Mouse (Mus musculus): ENCODE results near the gene Fv1.
A peak's percentile ranks its signal among the peaks of the same experiment; 100 is the strongest.
"Not testable (repeated sequence)": the region's sequence is repeated elsewhere in the genome, so short reads cannot be mapped to it uniquely, and the experiment has no call there.

The Fv1 gene

DNA sequence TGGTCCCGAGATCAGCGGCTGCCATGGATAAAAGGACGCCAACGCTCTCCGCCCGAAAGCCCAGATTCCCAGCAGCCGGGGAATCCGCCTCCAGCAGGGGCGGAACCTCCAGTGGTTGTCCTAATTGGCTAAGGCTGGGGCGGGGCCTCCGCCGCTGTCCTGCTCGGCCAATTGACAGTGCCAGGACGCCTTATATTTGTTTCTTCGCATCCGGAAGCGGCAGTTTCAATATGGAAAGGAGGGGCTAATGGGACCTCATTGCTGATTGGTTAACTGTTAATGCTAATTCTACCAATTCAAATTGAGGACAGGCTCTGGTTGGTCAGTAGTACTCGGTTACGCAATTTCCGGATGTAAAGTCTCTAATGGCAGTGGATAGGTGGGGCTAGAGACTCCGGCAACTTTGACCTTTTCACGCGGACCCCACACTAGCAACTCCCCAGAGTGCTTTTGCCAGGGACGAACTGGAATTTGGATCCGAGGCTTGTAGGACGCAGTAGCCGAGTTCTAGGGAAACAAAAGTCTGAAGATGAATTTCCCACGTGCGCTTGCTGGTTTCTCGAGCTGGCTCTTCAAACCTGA, at the start of gene Fv1, which contains the start of gene Miip:
Gene Fv1 (plus strand): TSS at position 530 of the 582 bp plus-strand sequence.
Gene Miip (minus strand): TSS at position 367 of the 582 bp plus-strand sequence.
- peak; percentile 98 for DNase-seq

DNA sequence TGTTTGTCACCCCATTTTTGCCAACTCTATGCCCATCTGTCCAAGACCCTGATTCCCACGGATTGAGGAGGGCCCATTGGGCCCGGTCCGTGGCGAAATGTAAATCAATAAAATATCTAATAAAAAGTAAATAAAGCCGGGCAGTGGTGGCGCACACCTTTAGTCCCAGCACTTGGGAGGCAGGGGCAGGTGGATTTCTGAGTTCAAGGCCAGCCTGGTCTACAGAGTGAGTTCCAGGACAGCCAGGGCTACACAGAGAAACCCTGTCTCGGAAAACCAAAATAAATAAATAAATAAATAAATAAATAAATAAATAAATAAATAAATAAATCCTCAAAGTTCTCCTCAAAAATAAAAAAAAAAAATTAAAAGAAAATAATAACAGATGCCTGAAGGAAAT, 49.1 kb upstream of the Fv1 start:
- not testable (repeated sequence) for DNase-seq

DNA sequence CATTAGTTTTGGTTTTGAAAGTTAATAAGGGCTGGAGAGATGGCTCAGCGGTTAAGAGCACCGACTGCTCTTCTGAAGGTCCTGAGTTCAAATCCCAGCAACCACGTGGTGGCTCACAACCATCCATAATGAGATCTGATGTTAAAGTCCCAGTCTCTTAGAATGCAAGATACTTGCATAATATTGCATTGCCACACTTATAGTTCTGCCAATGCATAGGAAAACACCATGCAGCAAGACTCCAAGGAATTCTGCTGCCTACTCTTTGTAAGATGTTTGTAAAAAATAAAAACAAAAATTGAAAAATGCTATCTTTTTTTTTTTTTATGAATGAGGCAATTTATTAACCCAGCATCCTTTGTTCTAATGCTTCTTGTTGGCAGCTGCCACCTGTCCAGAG, 47.4 kb upstream of the Fv1 start:
- DNase-seq = not testable (repeated sequence)

DNA sequence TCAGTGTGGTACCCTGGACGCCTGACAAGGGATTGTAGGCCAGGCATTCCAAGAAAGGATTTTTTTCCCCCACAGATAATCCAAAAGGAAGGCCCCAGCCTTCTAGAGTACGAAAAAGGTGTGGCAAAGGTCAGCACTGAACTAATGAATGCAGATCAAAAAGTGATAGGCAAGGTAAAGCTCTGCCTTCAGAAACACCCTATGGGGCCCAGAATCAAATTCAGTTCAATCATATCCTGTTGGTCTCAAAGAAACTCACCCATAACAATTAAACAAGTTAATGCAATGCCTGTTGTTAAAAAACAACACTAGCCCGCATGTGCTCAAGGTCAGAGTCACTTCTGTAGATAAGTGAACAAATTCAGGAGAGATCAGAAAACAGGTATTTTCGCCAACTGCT, 44.4 kb upstream of the Fv1 start:
- DNase-seq = no peak

DNA sequence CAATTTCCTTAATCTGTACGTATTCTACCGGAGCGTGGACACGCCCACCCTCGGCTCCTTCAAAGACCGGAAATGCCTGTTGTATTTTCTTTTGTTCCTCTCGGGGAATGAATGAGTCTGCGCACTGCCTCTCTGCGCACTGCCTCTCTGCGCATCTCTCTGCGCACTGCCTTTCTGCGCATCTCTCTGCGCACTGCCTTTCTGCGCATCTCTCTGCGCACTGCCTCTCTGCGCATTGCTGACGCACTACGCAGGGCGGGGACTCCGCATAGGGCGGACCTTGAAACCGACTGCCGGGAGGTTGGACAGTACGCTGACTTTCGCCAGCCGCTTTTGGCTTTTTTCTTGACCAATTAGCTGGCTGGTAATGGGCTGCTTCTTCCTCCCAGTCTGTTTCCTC, 29.5 kb upstream of the Fv1 start:
- not testable (repeated sequence) for DNase-seq

DNA sequence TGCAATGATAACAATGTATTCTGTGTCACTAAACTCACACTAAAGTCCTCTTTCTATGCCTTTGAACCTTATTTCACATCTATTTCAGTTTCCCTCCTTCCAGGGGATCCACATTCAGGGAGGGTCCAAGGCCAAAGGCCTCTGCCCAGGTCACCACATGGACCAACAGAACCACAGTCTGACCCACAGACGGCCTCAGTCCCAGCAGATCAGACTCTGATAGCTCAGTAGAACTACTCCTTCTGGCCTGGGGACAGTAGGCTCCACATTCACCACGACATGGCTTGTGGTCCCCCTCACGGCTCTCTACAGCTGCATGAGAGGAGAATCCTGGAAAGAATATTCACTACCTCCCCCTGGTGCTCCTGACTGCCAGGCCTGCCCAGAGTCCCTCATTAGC, 25.9 kb upstream of the Fv1 start:
- no peak for DNase-seq

DNA sequence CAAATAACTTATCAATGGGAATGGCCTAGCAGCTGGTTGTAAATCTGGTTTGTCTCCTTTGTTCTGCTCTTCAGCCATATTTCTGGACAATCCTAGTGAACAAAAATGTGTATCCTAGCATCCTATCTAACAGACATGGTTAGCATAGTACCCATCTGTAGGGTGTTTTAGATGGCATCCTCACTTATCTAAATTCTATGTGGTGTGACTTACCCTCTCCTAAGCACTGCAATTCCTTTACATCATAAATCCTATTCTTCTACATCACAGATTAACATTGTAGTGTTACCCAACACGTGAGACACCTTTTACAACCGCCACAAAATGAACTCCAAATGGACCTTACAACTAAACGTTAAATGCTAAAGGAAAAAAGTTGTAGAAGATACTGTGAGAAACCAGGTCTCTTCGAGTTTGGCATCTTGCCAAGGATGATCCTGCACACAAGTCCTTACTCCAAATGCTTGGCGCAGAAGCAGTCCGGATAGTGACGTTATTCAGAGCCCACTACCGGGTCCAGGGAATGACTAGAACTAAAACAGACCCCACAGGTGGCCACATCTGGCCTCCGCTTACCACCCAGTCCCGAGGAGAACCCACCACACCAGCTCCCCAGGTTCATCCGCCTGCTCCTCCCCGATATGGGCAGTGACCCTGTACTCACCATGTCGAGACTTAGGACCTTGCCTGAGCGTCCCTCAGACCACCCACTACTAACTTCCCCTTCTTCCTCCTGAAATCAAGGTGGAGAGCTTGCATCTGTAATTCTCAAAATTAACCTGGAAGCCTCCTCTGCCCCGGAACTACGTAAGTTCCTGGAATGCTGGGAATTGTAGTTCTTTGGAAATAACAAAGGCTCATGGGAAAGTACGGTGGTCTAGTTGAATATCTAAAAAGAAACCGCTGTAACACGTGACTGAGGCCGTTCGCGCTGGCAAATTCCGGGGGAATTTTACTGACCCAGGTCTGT, 20.9 kb upstream of the Fv1 start, which contains the start of gene Zfp933:
Gene Zfp933 (minus strand): TSS at position 753 of the 970 bp plus-strand sequence.
- DNase-seq = peak; percentile 94

DNA sequence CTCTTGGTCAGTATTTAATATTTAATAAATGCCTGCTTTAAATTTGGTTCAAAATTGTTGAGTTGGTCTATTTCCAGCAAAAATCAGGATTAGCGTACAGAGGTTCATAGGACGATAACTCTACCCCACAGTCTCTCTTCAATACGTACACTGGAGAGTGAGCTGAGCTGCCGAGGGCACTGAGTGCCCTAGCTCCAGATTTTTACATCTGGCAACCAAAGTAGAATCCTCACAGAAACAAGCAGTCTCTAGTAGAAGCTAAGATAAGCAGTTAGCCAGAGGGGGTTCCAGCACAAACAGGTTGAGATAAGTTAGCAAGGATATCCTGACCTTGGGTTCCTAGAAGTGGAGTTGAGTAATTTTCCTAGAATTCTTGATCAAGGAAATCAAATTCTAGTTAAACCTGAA, 20.2 kb upstream of the Fv1 start:
- DNase-seq = no peak

DNA sequence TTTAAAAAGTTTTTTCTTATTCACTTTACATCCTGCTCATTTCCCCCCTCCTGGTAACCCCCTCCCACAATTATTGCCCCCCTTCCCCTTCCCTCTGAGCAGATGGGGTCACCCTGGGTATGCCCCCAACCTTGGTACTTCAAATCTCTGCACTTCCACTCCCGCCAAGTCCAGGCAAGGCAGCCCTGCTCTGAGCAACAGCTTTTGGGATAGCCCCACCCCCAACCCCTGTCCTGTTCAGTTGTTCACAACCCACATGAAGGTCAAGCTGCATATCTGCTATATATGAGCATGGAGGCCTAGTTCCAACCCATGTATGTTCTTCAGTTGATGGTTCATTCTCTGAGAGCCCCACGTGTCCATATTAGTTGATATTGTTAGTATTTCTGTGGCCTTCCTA, 18.0 kb upstream of the Fv1 start:
- no peak for DNase-seq

DNA sequence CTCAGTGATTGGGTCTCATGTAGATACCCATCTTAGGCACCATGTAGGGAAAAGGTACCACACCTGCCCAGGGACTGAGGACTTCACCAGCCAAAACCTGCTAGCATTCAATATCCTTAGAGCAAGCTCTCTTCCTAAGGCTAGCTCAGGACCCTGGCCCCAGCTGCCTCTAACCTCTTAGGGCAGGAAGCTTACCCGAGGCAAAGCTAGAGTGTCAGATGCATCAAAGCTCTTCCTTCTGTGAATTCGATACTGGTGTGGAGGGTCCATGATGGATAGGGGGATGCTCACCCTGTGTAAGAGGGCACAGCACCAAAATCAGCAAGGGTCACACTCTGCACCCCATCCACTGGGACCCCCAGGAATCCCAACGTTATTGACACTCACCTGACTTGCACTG, 6.7 kb upstream of the Fv1 start:
- DNase-seq = no peak

DNA sequence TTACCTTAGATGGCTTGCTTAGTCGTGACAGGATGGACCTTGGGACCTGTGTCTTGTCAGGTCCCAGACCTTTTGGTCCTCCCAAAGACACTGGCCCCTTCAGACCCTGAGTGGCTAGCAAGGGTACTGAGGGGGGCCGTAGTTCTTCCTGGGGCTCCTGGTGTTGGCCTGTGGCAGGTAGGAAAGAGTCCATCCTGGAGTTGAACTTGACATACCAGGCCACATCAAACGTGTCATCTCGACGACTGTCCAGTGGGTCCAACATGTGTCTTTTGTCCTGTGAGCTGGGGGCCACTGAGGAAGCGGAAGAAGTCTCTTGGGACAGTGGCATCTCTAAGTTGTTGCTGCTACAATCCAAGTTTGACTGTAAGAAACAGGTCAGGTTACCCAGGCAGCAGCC, 3.1 kb upstream of the Fv1 start:
- no peak for DNase-seq

DNA sequence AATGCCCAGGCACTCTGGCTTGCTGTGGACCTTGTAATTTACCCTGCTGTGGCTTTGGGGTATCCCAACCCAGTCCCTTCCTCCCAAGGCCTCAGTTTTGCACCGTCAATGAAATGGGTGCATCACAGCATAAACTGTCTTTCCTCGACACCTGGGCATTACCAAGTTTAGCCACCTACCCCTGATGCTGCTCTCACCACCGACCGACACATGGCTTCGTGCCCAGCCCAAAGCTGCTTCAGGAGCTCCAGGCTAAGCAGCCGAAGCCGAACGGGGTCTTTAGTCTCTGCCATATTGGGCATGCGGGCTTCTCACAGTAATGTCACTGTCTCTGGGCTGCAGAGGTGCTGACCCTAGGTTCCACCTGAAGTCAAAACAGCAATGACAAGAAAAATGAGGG, 2.7 kb upstream of the Fv1 start:
- no peak for DNase-seq

DNA sequence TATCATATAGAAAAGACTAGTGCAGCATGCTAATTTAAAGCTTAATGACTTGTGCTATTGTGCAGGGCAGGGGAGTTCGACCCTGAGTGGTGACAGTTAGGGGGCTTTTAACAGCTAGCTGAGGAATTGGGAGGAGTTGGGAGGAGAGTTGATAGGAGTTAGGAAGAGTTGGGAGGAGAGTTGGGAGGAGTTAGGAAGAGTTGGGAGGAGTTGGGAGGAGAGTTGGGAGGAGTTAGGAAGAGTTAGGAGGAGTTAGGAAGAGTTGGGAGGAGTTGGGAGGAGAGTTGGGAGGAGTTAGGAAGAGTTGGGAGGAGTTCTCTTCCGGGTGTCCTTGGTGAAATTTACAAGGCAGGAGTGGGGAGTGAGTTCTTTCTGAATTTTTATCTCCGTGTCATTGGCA, 2.0 kb upstream of the Fv1 start:
- not testable (repeated sequence) for DNase-seq

DNA sequence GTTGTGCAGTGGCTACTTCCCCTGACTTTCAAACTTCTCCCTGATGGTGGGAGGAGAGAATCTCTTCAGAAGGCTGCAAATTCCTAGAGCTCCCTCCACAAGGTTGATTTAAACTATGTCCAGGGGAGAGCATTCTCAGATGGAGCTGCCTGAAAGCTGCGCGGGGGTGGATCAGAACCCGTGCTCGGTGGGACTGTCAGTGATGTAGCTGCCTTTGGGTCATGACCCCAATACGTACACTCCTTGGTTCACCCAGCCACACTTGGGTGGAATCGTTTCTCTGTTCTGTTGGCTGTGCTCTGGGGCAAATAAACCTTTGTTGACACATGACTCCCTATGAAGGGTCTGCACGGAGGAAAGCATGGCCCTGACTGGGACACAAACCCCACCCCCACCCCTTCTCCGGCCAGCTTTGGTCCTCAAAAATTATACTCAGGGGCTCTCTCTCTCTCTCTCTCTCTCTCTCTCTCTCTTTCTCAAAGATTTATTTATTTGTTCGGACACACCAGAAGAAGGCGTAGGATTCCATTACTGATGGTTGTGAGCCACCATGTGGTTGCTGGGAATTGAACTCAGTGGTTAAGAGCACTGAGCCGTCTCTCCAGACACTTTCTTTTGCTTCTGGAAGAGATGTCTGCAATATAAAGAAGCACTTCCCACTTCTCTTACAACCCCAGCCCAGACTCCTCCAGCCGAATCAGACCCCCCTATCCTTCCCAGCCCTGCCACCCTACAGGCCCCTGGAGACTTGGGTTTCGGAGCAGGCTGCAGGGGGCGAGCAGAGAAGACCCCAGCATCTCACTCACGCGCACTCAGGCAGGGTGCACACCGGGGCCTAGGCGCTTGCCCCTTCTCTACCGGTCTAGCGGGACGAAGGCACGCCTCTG, 973 bp upstream of the Fv1 start:
- peak; percentile 4 for DNase-seq

DNA sequence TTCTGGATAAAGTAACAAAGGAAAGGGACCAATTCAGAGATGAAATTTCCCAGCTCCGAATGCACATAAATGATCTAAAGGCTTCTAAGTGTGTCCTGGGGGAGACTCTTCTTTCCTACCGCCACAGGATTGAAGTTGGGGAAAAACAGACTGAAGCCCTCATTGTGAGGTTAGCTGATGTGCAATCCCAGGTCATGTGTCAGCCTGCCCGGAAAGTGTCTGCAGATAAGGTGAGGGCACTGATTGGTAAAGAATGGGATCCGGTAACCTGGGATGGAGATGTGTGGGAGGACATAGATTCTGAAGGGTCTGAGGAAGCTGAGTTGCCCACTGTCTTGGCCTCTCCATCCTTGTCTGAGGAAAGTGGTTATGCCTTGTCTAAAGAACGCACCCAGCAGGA, 459 bp downstream of the Fv1 start:
- peak; percentile 5 for DNase-seq

DNA sequence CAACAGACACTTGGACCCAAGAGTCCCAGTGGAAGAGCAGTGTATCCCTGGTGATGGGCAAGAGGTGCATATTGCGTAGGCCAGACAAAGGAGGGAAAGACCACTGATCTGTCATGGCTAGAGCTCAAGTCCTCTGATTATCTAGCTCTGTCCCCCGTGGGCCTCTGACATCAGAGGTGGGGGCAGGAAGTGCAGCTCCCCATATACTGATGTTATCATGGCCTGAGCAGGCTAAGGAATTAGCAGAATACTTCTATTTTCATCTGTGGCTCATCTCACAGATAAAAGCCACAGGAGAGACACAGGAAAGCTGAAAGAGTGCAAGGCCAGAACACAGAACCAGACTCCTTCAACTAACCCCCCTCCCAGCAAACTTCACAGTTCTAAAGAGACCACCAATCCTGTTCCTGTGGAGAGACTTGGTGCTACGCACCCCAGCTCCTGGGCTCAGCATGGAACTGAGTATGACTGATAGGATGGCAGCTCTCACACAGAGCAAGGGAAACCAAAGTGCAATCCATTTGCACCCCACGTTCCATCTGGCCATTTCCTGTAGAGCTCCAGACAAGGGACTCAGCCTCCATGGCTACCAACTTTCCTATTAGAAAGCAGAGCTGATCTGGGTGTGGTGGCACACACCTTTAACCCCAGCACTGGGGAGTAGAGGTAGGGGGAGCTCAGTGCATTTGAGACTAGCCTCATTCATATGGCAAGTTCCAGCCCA, 7.2 kb downstream of the Fv1 start:
- DNase-seq = no peak

DNA sequence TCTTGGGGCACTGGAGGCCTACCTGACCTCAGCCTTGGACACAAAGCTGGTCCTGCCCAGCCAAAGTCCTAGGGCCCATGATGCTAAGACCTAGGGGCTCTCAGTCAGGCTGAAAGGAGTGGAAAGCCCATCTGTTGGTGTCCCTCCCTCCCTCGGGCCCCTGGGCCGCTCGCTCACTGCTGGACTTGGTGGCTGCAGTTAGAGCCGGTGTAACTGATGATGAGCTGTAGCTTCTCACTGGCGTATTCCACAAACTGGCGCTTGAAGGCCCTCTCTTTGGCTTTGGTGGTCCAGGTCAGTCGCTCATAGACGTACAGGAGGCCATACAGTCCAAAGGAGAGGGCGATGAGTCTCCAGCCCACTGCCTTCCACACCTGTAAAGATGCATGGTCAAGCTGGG, 9.8 kb downstream of the Fv1 start:
- no peak for DNase-seq

DNA sequence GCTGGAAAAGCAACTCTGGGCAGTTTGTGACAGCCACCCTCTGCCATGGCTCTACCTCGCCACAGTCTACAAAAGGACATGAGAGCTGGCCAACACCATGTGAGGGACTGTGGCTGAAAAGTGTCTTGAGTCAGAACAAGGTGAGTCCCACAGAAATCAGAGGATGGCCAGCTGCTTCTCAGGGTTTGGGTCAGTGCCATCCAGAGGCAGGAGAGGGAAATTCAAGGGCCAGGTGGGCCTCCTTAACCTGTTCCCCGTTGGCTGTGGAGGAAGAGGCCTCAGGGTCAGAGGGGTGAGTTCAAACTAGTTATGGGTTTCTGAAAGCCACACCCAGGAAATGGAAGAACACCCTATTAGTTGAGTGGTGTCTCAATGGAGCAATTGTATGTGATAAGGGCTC, 10.7 kb downstream of the Fv1 start:
- no peak for DNase-seq

DNA sequence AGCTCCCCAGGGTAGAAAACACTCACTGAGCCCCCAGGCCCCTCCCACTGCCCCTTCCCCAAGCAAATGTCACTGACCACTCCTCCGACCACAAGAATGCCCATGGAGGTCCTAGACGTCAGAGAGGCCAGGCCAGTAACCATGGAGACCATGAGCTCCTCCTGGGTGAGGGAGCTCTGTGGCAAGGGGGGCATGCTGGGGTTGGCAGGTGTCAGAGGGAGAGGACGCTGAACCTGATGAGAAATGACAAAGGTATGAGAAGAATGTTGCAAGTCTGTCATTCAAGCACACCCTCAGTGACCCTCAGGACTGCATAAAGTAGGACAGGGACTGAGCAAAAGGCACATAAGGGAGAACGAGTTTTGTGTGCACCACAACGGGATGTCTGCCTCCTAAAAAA, 11.1 kb downstream of the Fv1 start:
- DNase-seq = no peak

DNA sequence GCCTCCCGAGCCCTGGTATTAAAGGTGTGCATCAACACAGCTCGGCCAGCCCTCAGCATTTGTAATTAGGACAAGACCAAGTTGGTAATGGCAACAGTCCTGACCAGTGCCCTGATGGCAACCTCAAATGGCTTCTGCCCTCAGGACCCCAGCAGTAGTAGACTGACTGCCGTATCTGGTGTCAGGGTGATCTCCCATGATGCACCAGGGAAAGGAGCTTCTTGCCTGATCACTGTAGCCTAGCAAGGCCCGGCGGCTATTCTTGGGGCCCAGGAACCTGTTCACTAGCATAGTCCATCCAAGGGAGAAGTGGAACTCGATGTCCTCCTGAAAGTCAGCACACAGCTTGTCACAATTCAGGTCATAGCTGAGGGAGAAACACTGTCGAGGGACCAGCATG, 13.0 kb downstream of the Fv1 start:
- DNase-seq = no peak

DNA sequence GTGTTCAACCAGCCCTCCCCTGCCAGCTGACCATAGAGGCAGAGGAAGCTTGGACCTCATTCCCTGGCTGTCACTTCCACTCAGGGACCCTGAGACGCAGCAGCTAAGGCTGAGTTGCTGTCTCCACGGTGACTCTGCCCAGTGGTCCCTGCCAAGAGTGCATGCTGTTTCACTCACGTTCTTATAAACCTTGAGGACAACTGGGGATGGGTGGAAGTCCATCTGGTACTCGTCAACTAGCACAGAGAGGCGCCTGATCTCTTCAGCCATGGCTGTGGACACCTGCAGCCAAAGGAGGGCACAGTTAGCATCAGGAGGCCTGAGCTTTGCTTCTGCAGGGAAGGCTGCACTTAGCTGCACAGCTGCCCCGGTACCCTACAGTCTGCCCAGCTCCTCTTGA, 14.3 kb downstream of the Fv1 start:
- DNase-seq = no peak

DNA sequence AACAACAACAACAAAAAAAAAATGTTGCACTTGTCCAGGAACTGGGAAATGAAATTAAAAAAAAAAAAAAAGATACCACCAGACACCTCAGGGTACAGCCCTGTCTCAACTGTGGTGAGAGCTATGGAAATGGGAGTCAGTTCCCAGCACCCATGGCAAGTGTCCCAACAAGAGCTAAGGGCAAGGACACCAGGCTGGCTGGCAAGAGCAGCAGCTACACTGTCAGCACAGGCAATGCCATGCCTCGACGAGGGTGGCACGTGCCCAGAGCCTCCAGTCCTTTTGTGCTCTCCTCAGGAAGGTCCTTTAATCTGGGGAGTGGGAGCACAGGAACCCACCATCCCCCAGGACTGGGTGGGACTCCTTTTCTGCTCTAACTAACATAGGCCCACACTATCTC, 15.4 kb downstream of the Fv1 start:
- DNase-seq = no peak

DNA sequence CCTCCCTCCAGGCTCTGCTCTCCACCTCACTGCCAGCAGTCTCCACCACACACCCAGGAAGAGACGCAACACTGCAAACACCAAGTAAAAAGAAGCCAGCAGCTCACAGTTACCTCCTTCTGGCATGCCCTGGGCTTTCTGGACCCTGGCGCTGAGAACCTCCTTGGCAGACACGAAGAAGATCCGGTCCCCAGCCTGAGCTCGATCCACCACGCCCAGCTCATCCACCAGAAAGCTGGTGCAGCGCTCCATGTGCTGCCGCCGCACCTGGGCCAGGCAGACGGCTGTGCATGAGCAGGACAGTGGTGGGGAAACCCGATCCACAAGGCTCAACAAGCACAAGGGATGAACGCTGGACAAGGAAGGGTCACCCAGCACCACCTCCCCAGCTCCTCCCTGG, 17.4 kb downstream of the Fv1 start:
- no peak for DNase-seq
